Mouse (Mus musculus): ENCODE measurements around the gene Defb38. TPM values are rescaled to one million over a fixed set of nuclear protein-coding genes. Genes with fewer than 3 reads are reported as not detected.

Defb38 gene
- not detected for polyA plus RNA-seq (2017; shearing (Covaris generic))

GRCm38 (mm10) chr8:19026466-19026865 is at the start of gene Defb38:
Gene Defb38, minus strand, starts transcription at chr8:19026566.

GRCm38 (mm10) chr8:19064710-19065109 is 38.3 kb upstream of the Defb38 start, which contains the start of gene Defb39:
Gene Defb39, minus strand, starts transcription at chr8:19064810.

Other genes starting within 250 kb of the Defb38 start
- gene Defb40, start 48.3 kb downstream of the Defb38 start, polyA plus RNA-seq (2017; shearing (Covaris generic)), result not detected
- not detected for gene Defb37, start 35.5 kb downstream of the Defb38 start, polyA plus RNA-seq (2017; shearing (Covaris generic))
- not detected for gene Defb39, start 38.2 kb upstream of the Defb38 start, polyA plus RNA-seq (2017; shearing (Covaris generic))
- gene Defb12, start 88.3 kb upstream of the Defb38 start, polyA plus RNA-seq (2017; shearing (Covaris generic)), result not detected
- not detected for gene Defb34, start 97.2 kb upstream of the Defb38 start, polyA plus RNA-seq (2017; shearing (Covaris generic))
- not detected for gene Gm45826, start 114.2 kb upstream of the Defb38 start, polyA plus RNA-seq (2017; shearing (Covaris generic))
- gene Defb14, start 167.8 kb upstream of the Defb38 start, polyA plus RNA-seq (2017; shearing (Covaris generic)), result not detected
- not detected for gene Defb4, start 172.1 kb upstream of the Defb38 start, polyA plus RNA-seq (2017; shearing (Covaris generic))
- gene Defb6, start 198.9 kb upstream of the Defb38 start, polyA plus RNA-seq (2017; shearing (Covaris generic)), result not detected
- not detected for gene Defb46, start 213.3 kb upstream of the Defb38 start, polyA plus RNA-seq (2017; shearing (Covaris generic))
- not detected for gene Defb5, start 221.0 kb upstream of the Defb38 start, polyA plus RNA-seq (2017; shearing (Covaris generic))